ENCODE assay signal across 13 mouse cellular contexts in the genomic region with DNA sequence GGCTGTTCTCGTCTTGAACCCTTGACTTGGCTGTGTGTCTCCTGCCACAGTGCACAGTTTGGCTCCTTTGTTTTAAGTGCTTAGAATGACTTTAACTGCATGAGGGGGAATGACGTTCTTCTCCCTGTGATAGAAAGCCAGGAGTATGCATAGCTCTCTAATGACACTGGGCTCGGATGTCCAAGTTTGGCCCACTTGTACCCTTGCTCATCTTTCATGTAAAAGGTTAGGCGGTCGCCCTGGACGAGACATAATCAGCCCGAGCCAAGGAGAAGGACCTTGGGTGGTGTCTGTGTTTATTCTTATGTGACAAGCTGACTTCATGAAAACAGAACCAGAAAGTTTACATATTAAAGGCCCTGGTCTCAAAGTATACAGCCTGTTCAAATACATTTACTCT.
"Had no signal": no experiment of that assay in that cellular context is flagged by ENCODE, and none has a peak within 500 bp of the region (broad histone marks: within the 10 kb centered on the region; RNA-seq: fewer than 3 reads in every experiment).

No protein-coding gene starts in this region.

- H3K4me3 ChIP-seq: limb, embryonic 15.5 days; liver, embryonic 12.5 days; midbrain, embryonic 10.5 days; myocyte; neural tube, embryonic 15.5 days had no signal

- H3K9me3 ChIP-seq: limb, embryonic 15.5 days; liver, embryonic 12.5 days; midbrain, embryonic 10.5 days; neural tube, embryonic 15.5 days had no signal

- DNase-seq: layer of hippocampus, adult 9-11 months; layer of hippocampus, postnatal 36 days; midbrain, embryonic 14.5 days; right cerebral cortex, adult 18-20 months; right cerebral cortex, postnatal 25 days; spleen, adult 18-20 months; thymus, postnatal 36 days had no signal

- H3K4me2 ChIP-seq: limb, embryonic 15.5 days; liver, embryonic 12.5 days; neural tube, embryonic 15.5 days had no signal

- H3K4me1 ChIP-seq: liver, embryonic 12.5 days had no signal

- H3K27ac ChIP-seq: hindbrain, postnatal 0 days; limb, embryonic 15.5 days; liver, embryonic 12.5 days; midbrain, embryonic 10.5 days; neural tube, embryonic 15.5 days had no signal

- H3K36me3 ChIP-seq: limb, embryonic 15.5 days; liver, embryonic 12.5 days; midbrain, embryonic 10.5 days; neural tube, embryonic 15.5 days had no signal

- ATAC-seq: hindbrain, postnatal 0 days; liver, embryonic 12.5 days had no signal

- H3K9ac ChIP-seq: limb, embryonic 15.5 days; liver, embryonic 12.5 days; neural tube, embryonic 15.5 days had no signal

- H3K27me3 ChIP-seq: limb, embryonic 15.5 days; liver, embryonic 12.5 days; neural tube, embryonic 15.5 days had no signal
